Mouse (Mus musculus): Measurements from ENCODE around the gene Marveld3. TPM values are rescaled to one million over a fixed set of nuclear protein-coding genes. Genes with fewer than 3 reads are reported as not detected.

Gene Marveld3
- 3.2 and 4.1 TPM in 2 replicates for polyA plus RNA-seq (2015; fragmentation: Nextera tagmentation; extraction: Ambion mirVana)

GRCm38 (mm10) chr8:109961693-109962367 lies at the start of gene Marveld3:
Gene Marveld3, minus strand, starts transcription at chr8:109962203.
- Histone ChIP-seq H3K27me3 (ENCODE audit: control insufficient read depth, insufficient read depth, low read length) (no peaks in the 10 kb centered on the region), H3K9ac (ENCODE audit: low read length) (peak within 1 kb of the TSS; percentile 60), H3K9me3 (ENCODE audit: control insufficient read depth, low read length) (no peaks in the 10 kb centered on the region), H3K4me3 (ENCODE audit: low read depth, low read length) (peak within 1 kb of the TSS; percentile 48), H3K4me2 (replicated peaks; ENCODE audit: low read depth) (peak within 1 kb of the TSS; percentile 72), H3K27ac (replicated peaks) (no peak within 1 kb of the TSS), H3K4me1 (replicated peaks; ENCODE audit: control insufficient read depth, insufficient read depth) (no peaks in the 10 kb centered on the region; the same call in 1 of the 2 replicates), H3K36me3 (ENCODE audit: control insufficient read depth, insufficient read depth, low read length) (no peaks in the 10 kb centered on the region)
- 2% methylated on average over 61 of the region's 64 CpGs for WGBS
- peak; percentile 73 for ATAC-seq (ENCODE audit: low FRiP score, low TSS enrichment)
- peak; percentile 86 for DNase-seq (ENCODE audit: low spot score)
- TF ChIP-seq CTCF (IDR thresholded peaks at IDR 0.05; ENCODE audit: low read depth): peak; percentile 93
- no peak for TF ChIP-seq EP300 (optimal IDR thresholded peaks at IDR 0.05)

DNA sequence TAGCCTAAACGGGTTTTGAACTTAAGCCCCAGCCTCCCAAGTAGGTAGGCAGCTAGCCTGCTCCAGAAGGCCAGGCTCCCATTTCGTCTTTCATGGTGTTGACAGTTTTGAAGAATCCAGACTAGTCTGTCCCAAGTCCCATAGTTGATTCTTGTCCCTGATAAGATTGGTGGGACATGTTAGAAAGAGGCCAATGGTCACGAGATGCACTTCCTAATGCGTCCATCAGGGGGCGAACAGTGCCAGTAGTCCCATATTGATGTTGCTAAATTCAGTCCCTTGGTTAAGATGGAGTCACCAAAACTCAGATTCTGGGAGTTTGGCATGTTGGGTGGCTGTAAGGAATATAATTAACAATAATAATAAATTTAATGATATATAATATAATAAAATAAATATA lies 48.9 kb upstream of the Marveld3 start:
- Histone ChIP-seq H3K9me3 (ENCODE audit: control insufficient read depth, low read length) (no peaks in the 10 kb centered on the region), H3K27ac (replicated peaks) (no peak overlapping the region), H3K4me2 (replicated peaks; ENCODE audit: low read depth) (no peak overlapping the region), H3K36me3 (ENCODE audit: control insufficient read depth, insufficient read depth, low read length) (no peaks in the 10 kb centered on the region), H3K4me3 (ENCODE audit: low read depth, low read length) (no peak overlapping the region), H3K4me1 (replicated peaks; ENCODE audit: control insufficient read depth, insufficient read depth) (no peaks in the 10 kb centered on the region), H3K9ac (ENCODE audit: low read length) (no peak overlapping the region), H3K27me3 (ENCODE audit: control insufficient read depth, insufficient read depth, low read length) (no peaks in the 10 kb centered on the region)
- TF ChIP-seq CTCF (IDR thresholded peaks at IDR 0.05; ENCODE audit: low read depth) (peak; percentile 86), EP300 (optimal IDR thresholded peaks at IDR 0.05) (no peak)
- DNase-seq (ENCODE audit: low spot score) (peak; percentile 54), ATAC-seq (ENCODE audit: low FRiP score, low TSS enrichment) (no peak)
- WGBS: 38% methylated on average over 5 of the region's 5 CpGs

GRCm38 (mm10) chr8:110008995-110009446 lies 47.0 kb upstream of the Marveld3 start:
- Histone ChIP-seq H3K27me3 (ENCODE audit: control insufficient read depth, insufficient read depth, low read length) (no peaks in the 10 kb centered on the region), H3K4me1 (replicated peaks; ENCODE audit: control insufficient read depth, insufficient read depth) (no peaks in the 10 kb centered on the region), H3K36me3 (ENCODE audit: control insufficient read depth, insufficient read depth, low read length) (no peaks in the 10 kb centered on the region), H3K4me2 (replicated peaks; ENCODE audit: low read depth) (no peak overlapping the region), H3K9me3 (ENCODE audit: control insufficient read depth, low read length) (no peaks in the 10 kb centered on the region), H3K4me3 (ENCODE audit: low read depth, low read length) (no peak overlapping the region), H3K27ac (replicated peaks) (no peak overlapping the region), H3K9ac (ENCODE audit: low read length) (no peak overlapping the region)
- 61% methylated on average over 8 of the region's 8 CpGs for WGBS
- ATAC-seq (ENCODE audit: low FRiP score, low TSS enrichment) (no peak), DNase-seq (ENCODE audit: low spot score) (no peak)
- TF ChIP-seq CTCF (IDR thresholded peaks at IDR 0.05; ENCODE audit: low read depth) (no peak), EP300 (optimal IDR thresholded peaks at IDR 0.05) (no peak)

DNA sequence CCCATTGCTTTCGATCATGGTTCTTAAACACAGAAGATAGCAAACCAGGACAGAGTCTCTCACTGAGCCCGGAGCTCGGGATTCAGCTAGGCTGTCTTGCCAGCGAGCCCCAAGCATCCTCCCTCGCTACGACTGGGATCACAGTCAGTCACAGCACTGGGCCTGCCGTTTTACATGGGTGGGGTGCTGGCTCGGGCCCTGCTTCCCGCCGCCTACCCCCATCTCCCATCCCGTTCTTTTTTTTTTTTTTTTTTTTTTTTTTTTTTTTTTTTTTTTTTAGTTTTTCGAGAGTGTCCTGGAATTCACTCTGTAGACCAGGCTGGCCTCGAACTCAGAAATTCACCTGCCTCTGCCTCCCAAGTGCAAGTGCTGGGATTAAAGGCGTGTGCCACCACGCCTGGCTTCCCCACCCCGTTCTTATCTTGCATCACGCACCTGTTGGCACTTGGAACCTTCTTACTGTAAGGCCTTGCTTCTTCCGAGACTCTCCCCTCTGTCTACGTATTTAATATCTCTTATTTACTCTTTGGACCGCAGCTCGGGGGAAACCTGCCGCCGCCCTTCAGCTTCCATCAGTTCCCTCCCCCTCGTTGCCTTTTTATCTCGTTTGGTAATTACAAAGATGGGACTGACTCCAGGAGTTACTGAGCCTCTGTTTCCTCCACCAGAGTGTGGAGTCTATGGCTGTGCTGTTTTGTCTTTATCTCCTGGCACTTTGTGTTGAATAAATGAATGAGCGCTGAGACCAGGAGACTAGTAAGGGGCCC lies 46.4 kb upstream of the Marveld3 start:
- no peak overlapping the region for H3K9ac ChIP-seq (ENCODE audit: low read length)
- H3K27ac ChIP-seq (replicated peaks): no peak overlapping the region
- DNase-seq (ENCODE audit: low spot score) (no peak), ATAC-seq (ENCODE audit: low FRiP score, low TSS enrichment) (no peak)
- TF ChIP-seq CTCF (IDR thresholded peaks at IDR 0.05; ENCODE audit: low read depth): no peak
- no peak for TF ChIP-seq EP300 (optimal IDR thresholded peaks at IDR 0.05)
- WGBS: 73% methylated on average over 26 of the region's 26 CpGs
- no peak overlapping the region for H3K4me2 ChIP-seq (replicated peaks; ENCODE audit: low read depth)
- no peaks in the 10 kb centered on the region for H3K27me3 ChIP-seq (ENCODE audit: control insufficient read depth, insufficient read depth, low read length)
- no peaks in the 10 kb centered on the region for H3K36me3 ChIP-seq (ENCODE audit: control insufficient read depth, insufficient read depth, low read length)
- no peaks in the 10 kb centered on the region for H3K9me3 ChIP-seq (ENCODE audit: control insufficient read depth, low read length)
- H3K4me1 ChIP-seq (replicated peaks; ENCODE audit: control insufficient read depth, insufficient read depth): no peaks in the 10 kb centered on the region
- no peak overlapping the region for H3K4me3 ChIP-seq (ENCODE audit: low read depth, low read length)

DNA sequence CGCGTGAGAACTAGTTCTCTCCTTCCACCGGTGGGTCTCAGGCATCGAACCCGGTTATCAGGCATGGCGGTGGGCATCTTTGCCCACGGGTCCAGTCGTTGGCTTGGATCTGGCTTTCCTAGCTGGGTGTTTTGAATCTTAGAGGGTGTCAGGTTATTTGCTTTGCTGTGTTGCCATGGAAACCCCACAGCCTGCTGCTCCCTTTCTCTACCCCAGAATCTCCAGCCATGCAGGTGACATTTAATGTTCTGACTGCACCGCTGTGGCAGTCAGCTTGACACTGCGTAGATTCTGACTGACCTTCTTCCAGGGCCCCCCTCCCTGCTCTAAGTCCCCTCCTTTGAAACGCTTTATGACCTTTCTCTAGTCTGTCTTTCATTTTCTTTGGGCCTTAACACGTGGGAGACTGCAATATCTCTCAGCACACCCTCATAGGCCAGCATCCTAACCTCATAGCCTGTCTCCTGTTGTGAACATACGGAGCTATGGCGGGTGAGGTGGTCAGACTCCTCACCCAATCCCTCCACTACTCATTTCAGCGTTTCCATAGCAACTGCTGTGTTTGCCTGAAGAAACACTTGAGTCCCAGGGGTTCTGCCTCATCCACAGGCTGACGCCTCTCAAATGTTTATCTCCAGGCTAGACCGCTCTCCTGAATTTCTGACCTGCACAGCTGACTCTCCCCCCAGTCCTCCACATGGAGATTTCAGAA lies 44.5 kb upstream of the Marveld3 start:
- H3K9ac ChIP-seq (ENCODE audit: low read length): no peak overlapping the region
- no peaks in the 10 kb centered on the region for H3K27me3 ChIP-seq (ENCODE audit: control insufficient read depth, insufficient read depth, low read length)
- H3K9me3 ChIP-seq (ENCODE audit: control insufficient read depth, low read length): no peaks in the 10 kb centered on the region
- DNase-seq (ENCODE audit: low spot score) (no peak), ATAC-seq (ENCODE audit: low FRiP score, low TSS enrichment) (no peak)
- WGBS: 65% methylated on average over 17 of the region's 17 CpGs
- H3K4me1 ChIP-seq (replicated peaks; ENCODE audit: control insufficient read depth, insufficient read depth): no peaks in the 10 kb centered on the region
- H3K36me3 ChIP-seq (ENCODE audit: control insufficient read depth, insufficient read depth, low read length): no peaks in the 10 kb centered on the region
- no peak overlapping the region for H3K4me2 ChIP-seq (replicated peaks; ENCODE audit: low read depth)
- no peak overlapping the region for H3K27ac ChIP-seq (replicated peaks)
- no peak overlapping the region for H3K4me3 ChIP-seq (ENCODE audit: low read depth, low read length)
- TF ChIP-seq CTCF (IDR thresholded peaks at IDR 0.05; ENCODE audit: low read depth): no peak
- no peak for TF ChIP-seq EP300 (optimal IDR thresholded peaks at IDR 0.05)

All from stomach, postnatal 0 days (tissue).